Mouse (Mus musculus): ENCODE data around the gene S100z. TPM values are rescaled to one million over a fixed set of nuclear protein-coding genes. Genes with fewer than 3 reads are reported as not detected.
A peak's percentile ranks its signal among the peaks of the same experiment; 100 is the strongest.

S100z gene
- polyA plus RNA-seq, 1 experiment from 2014 or later, result not detected

GRCm38 (mm10) chr13:95439569-95439968 is 39.0 kb downstream of the S100z start:
- Histone ChIP-seq H3K9ac (ENCODE audit: low read depth, low read length) (no peak overlapping the region), H3K4me1 (ENCODE audit: control insufficient read depth, insufficient read depth, low read length) (0 out of 2 replicates have a peak, but pooled peaks cover 5% of the 10 kb centered on the region), H3K36me3 (ENCODE audit: control insufficient read depth, insufficient read depth, low read length) (no peaks in the 10 kb centered on the region), H3K27ac (ENCODE audit: low read depth, low read length) (no peak overlapping the region), H3K27me3 (ENCODE audit: control insufficient read depth, insufficient read depth, low read length) (peaks cover 17% of the 10 kb centered on the region), H3K9me3 (ENCODE audit: control insufficient read depth, low read length) (no peaks in the 10 kb centered on the region), H3K4me3 (ENCODE audit: low read length) (no peak overlapping the region), H3K4me2 (replicated peaks; ENCODE audit: low read depth, low read length) (no peak overlapping the region)
- WGBS, result 79% methylated on average over 5 of the region's 5 CpGs
- no peak for ATAC-seq (ENCODE audit: low FRiP score, low TSS enrichment)

- Histone ChIP-seq H3K4me3 (ENCODE audit: low read length) (no peak overlapping the region), H3K36me3 (ENCODE audit: control insufficient read depth, insufficient read depth, low read length) (no peaks in the 10 kb centered on the region), H3K9ac (ENCODE audit: low read depth, low read length) (no peak overlapping the region), H3K9me3 (ENCODE audit: control insufficient read depth, low read length) (no peaks in the 10 kb centered on the region), H3K27ac (ENCODE audit: low read depth, low read length) (no peak overlapping the region), H3K27me3 (ENCODE audit: control insufficient read depth, insufficient read depth, low read length) (no peaks in the 10 kb centered on the region), H3K4me2 (replicated peaks; ENCODE audit: low read depth, low read length) (no peak overlapping the region), H3K4me1 (ENCODE audit: control insufficient read depth, insufficient read depth, low read length) (no peaks in the 10 kb centered on the region)
- ATAC-seq (ENCODE audit: low FRiP score, low TSS enrichment), result peak; percentile 57; the same call in 1 of the 2 replicates
- 50% methylated on average over 10 of the region's 10 CpGs for WGBS
These were observed 46.8 kb downstream of the S100z start for GRCm38 (mm10) chr13:95431760-95432159.

GRCm38 (mm10) chr13:95427499-95427898 is 51.0 kb downstream of the S100z start:
- no peak for ATAC-seq (ENCODE audit: low FRiP score, low TSS enrichment)
- WGBS, result 77% methylated on average over 3 of the region's 3 CpGs
- no peaks in the 10 kb centered on the region for H3K27me3 ChIP-seq (ENCODE audit: control insufficient read depth, insufficient read depth, low read length)

More at GRCm38 (mm10) chr13:95427499-95427898, 51.0 kb downstream of the S100z start:
- Histone ChIP-seq H3K4me1 (ENCODE audit: control insufficient read depth, insufficient read depth, low read length) (no peaks in the 10 kb centered on the region), H3K27ac (ENCODE audit: low read depth, low read length) (no peak overlapping the region), H3K9me3 (ENCODE audit: control insufficient read depth, low read length) (no peaks in the 10 kb centered on the region), H3K9ac (ENCODE audit: low read depth, low read length) (no peak overlapping the region), H3K4me2 (replicated peaks; ENCODE audit: low read depth, low read length) (no peak overlapping the region), H3K4me3 (ENCODE audit: low read length) (no peak overlapping the region), H3K36me3 (ENCODE audit: control insufficient read depth, insufficient read depth, low read length) (no peaks in the 10 kb centered on the region)

Other genes starting within 250 kb of the S100z start
- 7.1 and 9.5 TPM in 2 replicates for gene Pde8b, start 228.4 kb downstream of the S100z start, polyA plus RNA-seq (2014; fragmentation: Nextera tagmentation; extraction: Ambion mirVana)
- gene Zbed3, start 155.1 kb downstream of the S100z start, polyA plus RNA-seq (2014; fragmentation: Nextera tagmentation; extraction: Ambion mirVana), result 73.0 and 90.4 TPM in 2 replicates
- 33.4 and 40.2 TPM in 2 replicates for gene Aggf1, start 103.4 kb downstream of the S100z start, polyA plus RNA-seq (2014; fragmentation: Nextera tagmentation; extraction: Ambion mirVana)
- gene Crhbp, start 33.8 kb downstream of the S100z start, polyA plus RNA-seq (2014; fragmentation: Nextera tagmentation; extraction: Ambion mirVana), result not detected in 2 replicates
- gene F2rl1, start 46.5 kb upstream of the S100z start, polyA plus RNA-seq (2014; fragmentation: Nextera tagmentation; extraction: Ambion mirVana), result 6.2 and 7.8 TPM in 2 replicates
- gene F2r, start 139.8 kb upstream of the S100z start, polyA plus RNA-seq (2014; fragmentation: Nextera tagmentation; extraction: Ambion mirVana), result 66.9 and 128 TPM in 2 replicates
- gene F2rl2, start 218.1 kb upstream of the S100z start, polyA plus RNA-seq (2014; fragmentation: Nextera tagmentation; extraction: Ambion mirVana), result 0.41 and 0.54 TPM in 2 replicates

Measured in kidney, embryonic 14.5 days (tissue).